Mouse (Mus musculus): ENCODE data around the gene Cybrd1.

The Cybrd1 gene

GRCm38 (mm10) chr2:71127779-71128534, 10.2 kb downstream of the Cybrd1 start:
- DNase-seq: peak; percentile 45

GRCm38 (mm10) chr2:71130366-71130765, 12.6 kb downstream of the Cybrd1 start:
- no peak for DNase-seq

GRCm38 (mm10) chr2:71131866-71132496, 14.3 kb downstream of the Cybrd1 start:
- no peak for DNase-seq

GRCm38 (mm10) chr2:71134041-71134505, 16.4 kb downstream of the Cybrd1 start:
- no peak for DNase-seq

GRCm38 (mm10) chr2:71134836-71135235, 17.1 kb downstream of the Cybrd1 start:
- no peak for DNase-seq

- no peak for DNase-seq
These were observed 22.9 kb downstream of the Cybrd1 start for GRCm38 (mm10) chr2:71140622-71141021.

GRCm38 (mm10) chr2:71142410-71142809, 24.7 kb downstream of the Cybrd1 start:
- DNase-seq: no peak

GRCm38 (mm10) chr2:71145853-71146252, 28.1 kb downstream of the Cybrd1 start:
- DNase-seq: no peak

GRCm38 (mm10) chr2:71146266-71146665, 28.5 kb downstream of the Cybrd1 start:
- DNase-seq: no peak

- DNase-seq: no peak
These were observed 30.1 kb downstream of the Cybrd1 start for GRCm38 (mm10) chr2:71147816-71148215.

- DNase-seq: no peak
These were observed 34.4 kb downstream of the Cybrd1 start for GRCm38 (mm10) chr2:71152170-71152569.

- DNase-seq: peak; percentile 74
These were observed 37.8 kb downstream of the Cybrd1 start for GRCm38 (mm10) chr2:71155486-71155885.

GRCm38 (mm10) chr2:71156446-71156845, 38.7 kb downstream of the Cybrd1 start:
- no peak for DNase-seq

- DNase-seq: no peak
These were observed 40.2 kb downstream of the Cybrd1 start for GRCm38 (mm10) chr2:71157881-71158280.

GRCm38 (mm10) chr2:71159576-71160306, 42.0 kb downstream of the Cybrd1 start:
- no peak for DNase-seq

- no peak for DNase-seq
These were observed 42.7 kb downstream of the Cybrd1 start for GRCm38 (mm10) chr2:71160307-71160861.

GRCm38 (mm10) chr2:71161558-71161957, 43.8 kb downstream of the Cybrd1 start:
- DNase-seq: no peak

GRCm38 (mm10) chr2:71162831-71163621, 45.3 kb downstream of the Cybrd1 start:
- DNase-seq: no peak

GRCm38 (mm10) chr2:71167211-71167610, 49.5 kb downstream of the Cybrd1 start:
- DNase-seq: no peak

GRCm38 (mm10) chr2:71168461-71169021, 50.8 kb downstream of the Cybrd1 start:
- DNase-seq: no peak

- DNase-seq: no peak
These were observed 55.3 kb downstream of the Cybrd1 start for GRCm38 (mm10) chr2:71173031-71173430.
